Mouse (Mus musculus) E14TG2a.4 (cell line): ENCODE measurements at regions not wholly inside any gene's neighbourhood (a gene's known extent, or its start where the extent isn't known, plus 50 kb on each side); places are given as distances from the start of the nearest gene placed in this dataset.

Experiments
- CTCF ChIP-seq: conservative IDR thresholded peaks from 2 replicates; pipeline ENCODE4 v1.5.1; 2014; ENCODE audit warnings: low read length
- NANOG ChIP-seq: IDR thresholded peaks from 2 replicates; pipeline ENCODE4 v1.6.1; 2014; ENCODE audit warnings: borderline replicate concordance, low read length, mixed read lengths

DNA sequence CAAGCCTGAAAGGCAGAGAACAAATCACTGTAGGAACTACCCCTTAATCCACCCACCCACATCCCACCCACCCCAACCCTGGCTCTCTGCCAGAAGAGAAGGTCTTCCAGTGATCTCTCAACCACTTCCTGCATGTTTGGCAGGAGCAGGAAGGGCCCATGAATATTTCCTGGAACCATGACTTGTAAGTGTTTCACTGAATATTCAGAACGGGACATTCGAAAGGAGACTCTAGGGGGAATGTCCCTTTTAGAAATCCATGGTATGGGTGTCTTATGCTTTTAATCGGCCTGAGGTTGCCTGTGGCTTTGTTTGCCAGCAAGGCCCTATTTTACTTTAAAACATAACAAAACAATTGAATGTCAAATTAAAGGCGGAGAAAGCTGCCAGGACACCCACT lies 66.0 kb downstream of the Dkk1 start:
- TF ChIP-seq CTCF = no peak
- TF ChIP-seq NANOG = no peak; the same call in 1 of the 2 replicates
